Mouse (Mus musculus) CH12.LX (cell line): ENCODE measurements at regions not wholly inside any gene's neighbourhood (a gene's known extent, or its start where the extent isn't known, plus 50 kb on each side); places are given as distances from the start of the nearest gene placed in this dataset.

Experiments
- DNase-seq: peaks from one replicate; pipeline ENCODE4 v3.0.0-alpha.2; 2013; ENCODE audit errors: extremely low read depth
- H3K27ac ChIP-seq: 2 replicates; pipeline ENCODE4 v1.5.1; 2012; ENCODE audit warnings: low read depth, mild to moderate bottlenecking, control low read depth, moderate library complexity; ENCODE audit not compliant: insufficient read depth
- H3K27me3 ChIP-seq: replicated peaks from 2 replicates; pipeline ENCODE3; 2012; ENCODE audit warnings: inconsistent platforms
- H3K36me3 ChIP-seq, 2 experiments: replicated peaks in 1 of 2; 2 replicates each; pipeline versions ENCODE3 to v1.6.1; 2012; ENCODE audit warnings: inconsistent platforms in 1 of 2, low read length in 1 of 2, mild to moderate bottlenecking in 1 of 2, mixed read lengths in 1 of 2, moderate library complexity in 1 of 2; ENCODE audit not compliant: control insufficient read depth in 1 of 2, insufficient read depth in 1 of 2
- H3K4me1 ChIP-seq, 2 experiments: 2 replicates each; pipeline ENCODE4 v1.6.1; 2012; ENCODE audit warnings: inconsistent platforms in 1 of 2, moderate library complexity in 1 of 2; ENCODE audit not compliant: insufficient read depth in 2 of 2, control insufficient read depth in 1 of 2
- H3K4me2 ChIP-seq: 2 replicates; pipeline ENCODE4 v1.6.1; 2012; ENCODE audit warnings: low read depth, mild to moderate bottlenecking, control low read depth; ENCODE audit not compliant: poor library complexity, insufficient read depth, severe bottlenecking
- H3K4me3 ChIP-seq, 3 experiments: fragments of 150-350 bp in 1 of 3; sonication (generic) in 1 of 3; replicated peaks in 1 of 3; 2 replicates each; pipeline versions ENCODE3 to v1.5.1; 2011 to 2012; ENCODE audit warnings: low read depth in 2 of 3, low read length in 2 of 3, mild to moderate bottlenecking in 2 of 3, moderate library complexity in 2 of 3, control low read depth in 1 of 3, improper control_type of control experiment in 1 of 3, inconsistent platforms in 1 of 3, mixed read lengths in 1 of 3; ENCODE audit not compliant: poor library complexity in 1 of 3
- H3K79me2 ChIP-seq: replicated peaks from 2 replicates; pipeline ENCODE4 v1.6.1; 2012; ENCODE audit warnings: mild to moderate bottlenecking, moderate library complexity; ENCODE audit not compliant: control insufficient read depth, poor library complexity, insufficient read depth, severe bottlenecking; ENCODE audit errors: extremely low read depth
- H3K9ac ChIP-seq: 2 replicates; pipeline ENCODE4 v1.6.1; 2012; ENCODE audit warnings: low read depth, mild to moderate bottlenecking, control low read depth, moderate library complexity; ENCODE audit not compliant: insufficient read depth
- H3K9me3 ChIP-seq: replicated peaks from 2 replicates; pipeline ENCODE3; 2012; ENCODE audit warnings: low read length, inconsistent platforms, mixed read lengths
- CTCF ChIP-seq, 2 experiments: IDR thresholded peaks in 1 of 2; conservative IDR thresholded peaks in 1 of 2; 2 replicates each; pipeline ENCODE4 v1.5.1; 2011 to 2012; ENCODE audit warnings: low read depth in 2 of 2, low read length in 2 of 2, improper control_type of control experiment in 1 of 2, inconsistent platforms in 1 of 2, mild to moderate bottlenecking in 1 of 2, moderate library complexity in 1 of 2
- ETS1 ChIP-seq: conservative IDR thresholded peaks from 2 replicates; pipeline ENCODE4 v1.6.1; 2012; ENCODE audit warnings: low read depth, mild to moderate bottlenecking, inconsistent platforms, low read length, improper control_type of control experiment, moderate library complexity
- HCFC1 ChIP-seq: IDR thresholded peaks from 2 replicates; pipeline ENCODE4 v1.6.1; 2012; ENCODE audit warnings: low read depth, mild to moderate bottlenecking, inconsistent platforms, low read length, improper control_type of control experiment
- JUN ChIP-seq: IDR thresholded peaks from 2 replicates; pipeline ENCODE4 v1.6.1; 2011; ENCODE audit warnings: low read depth, mild to moderate bottlenecking, low read length, improper control_type of control experiment, moderate library complexity; ENCODE audit not compliant: insufficient read depth
- KAT2A ChIP-seq: IDR thresholded peaks from 2 replicates; pipeline ENCODE4 v1.6.1; 2012; ENCODE audit warnings: low read length, improper control_type of control experiment, inconsistent platforms; ENCODE audit not compliant: insufficient replicate concordance
- MAX ChIP-seq: IDR thresholded peaks from 2 replicates; pipeline ENCODE4 v1.6.1; 2011; ENCODE audit warnings: low read length, improper control_type of control experiment
- MAZ ChIP-seq: IDR thresholded peaks from 2 replicates; pipeline ENCODE4 v1.6.1; 2012; ENCODE audit warnings: low read depth, mild to moderate bottlenecking, inconsistent platforms, low read length, improper control_type of control experiment, moderate library complexity
- MEF2A ChIP-seq: IDR thresholded peaks from 2 replicates; pipeline ENCODE4 v1.6.1; 2014; ENCODE audit warnings: low read depth, mild to moderate bottlenecking, inconsistent platforms, low read length, improper control_type of control experiment, borderline replicate concordance
- MYC ChIP-seq: IDR thresholded peaks from 2 replicates; pipeline ENCODE4 v1.6.1; 2011; ENCODE audit warnings: low read depth, mild to moderate bottlenecking, improper control_type of control experiment, low read length
- NELFE ChIP-seq: IDR thresholded peaks from 2 replicates; pipeline ENCODE4 v1.6.1; 2011; ENCODE audit warnings: low read depth, low read length, improper control_type of control experiment
- PAX5 ChIP-seq: IDR thresholded peaks from 2 replicates; pipeline ENCODE4 v1.6.1; 2012; ENCODE audit warnings: low read length, inconsistent platforms, mixed read lengths
- POLR2A ChIP-seq: IDR thresholded peaks from 2 replicates; pipeline ENCODE4 v1.6.1; 2011; ENCODE audit warnings: low read depth, mild to moderate bottlenecking, improper control_type of control experiment, low read length
- RCOR1 ChIP-seq: conservative IDR thresholded peaks from 2 replicates; pipeline ENCODE4 v1.6.1; 2012; ENCODE audit warnings: low read depth, mild to moderate bottlenecking, inconsistent platforms, low read length, improper control_type of control experiment
- SMC3 ChIP-seq: IDR thresholded peaks from 2 replicates; pipeline ENCODE4 v1.6.1; 2011; ENCODE audit warnings: low read depth, low read length, improper control_type of control experiment
- TBP ChIP-seq: conservative IDR thresholded peaks from 2 replicates; pipeline ENCODE4 v1.6.1; 2011; ENCODE audit warnings: low read depth, low read length, improper control_type of control experiment
- TCF12 ChIP-seq: IDR thresholded peaks from 2 replicates; pipeline ENCODE4 v1.6.1; 2014; ENCODE audit warnings: low read depth, mild to moderate bottlenecking, inconsistent platforms, low read length, improper control_type of control experiment
- UBTF ChIP-seq: IDR thresholded peaks from 2 replicates; pipeline ENCODE4 v1.6.1; 2012; ENCODE audit warnings: low read depth, mild to moderate bottlenecking, inconsistent platforms, low read length, improper control_type of control experiment, moderate library complexity
- USF1 ChIP-seq: IDR thresholded peaks from 2 replicates; pipeline ENCODE4 v1.6.1; 2014; ENCODE audit warnings: low read depth, mild to moderate bottlenecking, inconsistent platforms, low read length, improper control_type of control experiment
- ZC3H11A ChIP-seq: IDR thresholded peaks from 2 replicates; pipeline ENCODE4 v1.6.1; 2012; ENCODE audit warnings: low read depth, mild to moderate bottlenecking, inconsistent platforms, low read length, improper control_type of control experiment
- ZKSCAN1 ChIP-seq: IDR thresholded peaks from 2 replicates; pipeline ENCODE4 v1.6.1; 2012; ENCODE audit warnings: low read depth, inconsistent platforms, low read length, improper control_type of control experiment, borderline replicate concordance
- ZNF384 ChIP-seq: IDR thresholded peaks from 2 replicates; pipeline ENCODE4 v1.6.1; 2012; ENCODE audit warnings: low read depth, low read length, improper control_type of control experiment, inconsistent platforms
- dilution Hi-C: fragments of 300-500 bp; cut with MboI; formaldehyde crosslinking; loops from 2 replicates; pipeline ENCODE4 v1.14.3; 2020; ENCODE audit warnings: low sequenced_read_pairs; ENCODE audit not compliant: extremely low pct_unique_long_range_greater_than_20kb, extremely low pct_ligation_motif_present
- in situ Hi-C: fragments of 300-500 bp; cut with MboI; formaldehyde crosslinking; loops from 3 replicates; pipeline ENCODE4 v1.14.3; 2019; ENCODE audit warnings: low sequenced_read_pairs, low pct_ligation_motif_present, low pct_unique_long_range_greater_than_20kb, mixed read lengths

DNA sequence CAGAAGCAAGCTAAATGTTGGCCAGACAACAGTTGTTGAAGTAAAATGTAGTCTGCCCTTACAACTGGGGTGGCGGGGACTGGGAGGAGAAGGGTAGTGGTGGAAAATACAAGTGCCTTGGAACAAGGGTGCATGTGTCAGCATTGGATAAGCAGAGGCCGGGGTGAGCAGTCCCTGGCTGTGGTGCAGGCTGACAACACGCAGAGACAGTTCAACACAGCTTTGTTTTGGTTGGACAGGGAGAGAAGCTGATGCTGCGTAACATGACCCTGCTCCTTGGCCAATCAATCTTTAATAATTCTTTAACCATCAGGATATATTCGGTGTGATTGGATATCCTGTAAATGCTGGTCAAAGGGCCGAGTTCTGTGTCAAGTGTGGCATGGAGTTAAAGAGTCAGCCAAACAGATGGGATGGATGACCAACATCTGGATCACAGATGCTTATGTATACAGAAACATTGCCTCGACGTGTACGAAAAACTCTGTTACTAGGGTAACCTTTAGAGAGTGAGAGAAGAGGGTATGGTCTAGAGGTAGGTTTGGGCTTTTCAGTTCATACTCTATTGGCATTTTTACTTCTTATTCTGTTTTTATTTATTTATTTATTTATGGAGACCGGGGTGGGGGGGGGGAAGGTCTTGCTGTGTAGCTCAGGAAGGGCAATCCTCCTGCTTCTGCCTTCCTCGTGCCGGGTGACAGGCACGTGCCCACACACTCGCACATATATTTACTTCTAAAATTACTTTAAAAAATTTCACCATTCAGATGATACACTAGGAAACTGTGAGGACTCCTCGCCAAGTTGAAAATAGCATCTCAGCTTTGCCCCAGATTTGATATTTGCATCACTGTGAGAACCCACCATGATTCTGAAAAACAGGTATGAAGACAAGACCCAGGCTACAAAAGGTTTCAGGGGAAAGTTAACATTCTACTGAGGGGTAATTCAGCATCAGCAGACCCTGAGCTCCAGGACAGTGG, 60.2 kb upstream of the Ptgfrn start:
- in situ Hi-C loops, result no loop called here
- Histone ChIP-seq H3K4me3 (no peak overlapping the region), H3K27me3 (no peaks in the 10 kb centered on the region), H3K4me2 (no peak overlapping the region), H3K9ac (no peak overlapping the region), H3K9me3 (no peaks in the 10 kb centered on the region), H3K36me3 (no peaks in the 10 kb centered on the region), H3K27ac (no peak overlapping the region), H3K4me1 (peaks cover 2 to 5% of the 10 kb centered on the region in 2 experiments; a peak in 3 of 4 replicates), H3K79me2 (no peaks in the 10 kb centered on the region)
- DNase-seq, result no peak
- TF ChIP-seq TCF12, result no peak
- TF ChIP-seq USF1, result no peak
- TF ChIP-seq ZC3H11A, result no peak
- TF ChIP-seq KAT2A, result no peak
- no peak for TF ChIP-seq MAX
- TF ChIP-seq JUN, result no peak
- no peak for TF ChIP-seq MAZ
- TF ChIP-seq MEF2A, result no peak
- dilution Hi-C loops, result no loop called here

DNA sequence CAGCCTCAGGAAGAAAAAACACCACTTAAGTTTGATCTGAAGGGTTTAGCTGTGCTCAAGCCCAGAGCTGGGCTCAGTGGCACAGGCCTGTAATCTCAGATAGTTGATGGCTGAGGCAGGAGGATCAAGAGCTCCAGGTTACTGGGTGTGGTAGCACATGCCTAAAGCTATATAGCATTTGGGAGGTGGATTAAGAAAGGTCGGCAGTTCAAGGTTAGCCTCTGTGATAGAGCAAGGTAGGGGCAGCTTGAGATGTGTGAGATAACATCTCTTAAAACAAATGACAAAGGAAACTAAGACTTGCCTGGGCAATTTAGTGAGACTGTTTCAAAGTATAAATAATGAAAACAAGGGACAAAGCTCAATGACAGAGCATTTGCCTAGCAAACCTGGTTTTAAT, 56.9 kb upstream of the Ptgfrn start:
- dilution Hi-C loops (no loop called here), in situ Hi-C loops (no loop called here)
- no peak overlapping the region for H3K4me3 ChIP-seq
- H3K79me2 ChIP-seq, result no peaks in the 10 kb centered on the region
- DNase-seq, result no peak
- no peak overlapping the region for H3K4me2 ChIP-seq
- H3K36me3 ChIP-seq, result no peaks in the 10 kb centered on the region
- H3K27me3 ChIP-seq, result no peaks in the 10 kb centered on the region
- no peaks in the 10 kb centered on the region for H3K9me3 ChIP-seq
- H3K9ac ChIP-seq, result no peak overlapping the region
- TF ChIP-seq PAX5, result no peak
- TF ChIP-seq MYC, result no peak
- TF ChIP-seq JUN, result no peak
- no peak for TF ChIP-seq CTCF (conservative IDR thresholded peaks at IDR 0.05 in 1 of 2, IDR thresholded peaks at IDR 0.05 in 1 of 2; ENCODE audit: low read depth in 2 of 2, low read length in 2 of 2)
- TF ChIP-seq ZKSCAN1, result no peak
- no peak for TF ChIP-seq RCOR1
- no peak for TF ChIP-seq ETS1
- no peak for TF ChIP-seq NELFE
- TF ChIP-seq MEF2A, result no peak
- no peak for TF ChIP-seq TBP
- no peak for TF ChIP-seq UBTF
- TF ChIP-seq SMC3, result no peak
- TF ChIP-seq ZNF384, result no peak
- TF ChIP-seq POLR2A, result no peak
- TF ChIP-seq HCFC1, result no peak
- H3K27ac ChIP-seq, result no peak overlapping the region
- peaks cover 5 to 23% of the 10 kb centered on the region in 2 experiments; a peak in 3 of 4 replicates for H3K4me1 ChIP-seq
